Mouse (Mus musculus) heart, embryonic 16.5 days (tissue): ENCODE measurements at regions not wholly inside any gene's neighbourhood (a gene's known extent, or its start where the extent isn't known, plus 50 kb on each side); places are given as distances from the start of the nearest gene placed in this dataset.

ENCODE experiments used
- ATAC-seq: fragments of 200-750 bp; cut with Nextera tagmentation; replicated peaks from 2 replicates; pipeline ENCODE4 v1.8.0; 2017; ENCODE audit warnings: moderate number of reproducible peaks; ENCODE audit not compliant: insufficient read depth, low FRiP score; ENCODE audit errors: extremely low read depth
- H3K27ac ChIP-seq: fragments of 300-500 bp; sonication (generic); 2 replicates; pipeline ENCODE4 v1.5.1; 2014; ENCODE audit warnings: mild to moderate bottlenecking, low read length, control low read depth, moderate library complexity
- H3K27me3 ChIP-seq: fragments of 300-500 bp; sonication (generic); 2 replicates; pipeline ENCODE4 v1.6.1; 2014; ENCODE audit warnings: low read length, mixed read lengths; ENCODE audit not compliant: control insufficient read depth, insufficient read depth
- H3K36me3 ChIP-seq: fragments of 300-500 bp; sonication (generic); 2 replicates; pipeline ENCODE4 v1.6.1; 2014; ENCODE audit not compliant: control insufficient read depth, insufficient read depth
- H3K4me1 ChIP-seq: fragments of 300-500 bp; sonication (generic); 2 replicates; pipeline ENCODE4 v1.6.1; 2014; ENCODE audit warnings: low read length, mixed read lengths; ENCODE audit not compliant: control insufficient read depth, insufficient read depth
- H3K4me2 ChIP-seq: fragments of 300-500 bp; sonication (generic); 2 replicates; pipeline ENCODE4 v1.6.1; 2014; ENCODE audit warnings: low read depth, mild to moderate bottlenecking, control low read depth, low read length
- H3K4me3 ChIP-seq: fragments of 300-500 bp; sonication (generic); 2 replicates; pipeline ENCODE4 v1.5.1; 2014; ENCODE audit warnings: mild to moderate bottlenecking, control low read depth, low read length
- H3K9ac ChIP-seq: fragments of 300-500 bp; sonication (generic); 2 replicates; pipeline ENCODE4 v1.6.1; 2014; ENCODE audit warnings: low read length, control low read depth
- H3K9me3 ChIP-seq: fragments of 300-500 bp; sonication (generic); replicated peaks from 2 replicates; pipeline ENCODE4 v1.6.1; 2016; ENCODE audit warnings: low read length; ENCODE audit not compliant: control insufficient read depth
- WGBS: fragments of 180-500 bp; shearing (Covaris S2); extraction: QIAGEN DNeasy Blood & Tissue Kit; methylation state at CpG from one replicate; pipeline ENCODE4 v1.1.7; 2014; 5-methylcytosine and 5-hydroxymethylcytosine counted together

GRCm38 (mm10) chr3:149163591-149163990 lies 173.2 kb upstream of the Adgrl2 start:
- no peak overlapping the region for H3K27ac ChIP-seq
- no peak overlapping the region for H3K4me2 ChIP-seq
- WGBS: 47% methylated on average over 6 of the region's 6 CpGs
- no peak overlapping the region for H3K9ac ChIP-seq
- no peak overlapping the region for H3K4me3 ChIP-seq
- H3K9me3 ChIP-seq: no peaks in the 10 kb centered on the region
- H3K27me3 ChIP-seq: no peaks in the 10 kb centered on the region
- H3K4me1 ChIP-seq: no peaks in the 10 kb centered on the region
- H3K36me3 ChIP-seq: no peaks in the 10 kb centered on the region
- no peak for ATAC-seq

GRCm38 (mm10) chr3:149160833-149161232 lies 170.5 kb upstream of the Adgrl2 start:
- no peaks in the 10 kb centered on the region for H3K36me3 ChIP-seq
- no peak overlapping the region for H3K27ac ChIP-seq
- H3K4me2 ChIP-seq: no peak overlapping the region
- no peak overlapping the region for H3K9ac ChIP-seq
- no peak overlapping the region for H3K4me3 ChIP-seq
- no peaks in the 10 kb centered on the region for H3K4me1 ChIP-seq
- WGBS: 91% methylated on average over 11 of the region's 11 CpGs
- no peaks in the 10 kb centered on the region for H3K27me3 ChIP-seq
- ATAC-seq: no peak
- no peaks in the 10 kb centered on the region for H3K9me3 ChIP-seq

GRCm38 (mm10) chr3:149157381-149157780 lies 167.0 kb upstream of the Adgrl2 start:
- Histone ChIP-seq H3K27me3 (no peaks in the 10 kb centered on the region), H3K36me3 (no peaks in the 10 kb centered on the region), H3K4me3 (no peak overlapping the region), H3K4me1 (no peaks in the 10 kb centered on the region), H3K4me2 (no peak overlapping the region), H3K9me3 (no peaks in the 10 kb centered on the region), H3K9ac (no peak overlapping the region), H3K27ac (no peak overlapping the region)
- WGBS: 84% methylated on average over 8 of the region's 8 CpGs
- no peak for ATAC-seq

GRCm38 (mm10) chr3:149152312-149152711 lies 162.0 kb upstream of the Adgrl2 start:
- H3K9ac ChIP-seq: no peak overlapping the region
- H3K27me3 ChIP-seq: no peaks in the 10 kb centered on the region
- no peak overlapping the region for H3K4me2 ChIP-seq
- no peak overlapping the region for H3K4me3 ChIP-seq
- peaks cover 4% of the 10 kb centered on the region for H3K4me1 ChIP-seq
- H3K36me3 ChIP-seq: no peaks in the 10 kb centered on the region
- ATAC-seq: no peak
- no peak overlapping the region for H3K27ac ChIP-seq
- WGBS: 76% methylated on average over 4 of the region's 4 CpGs
- 0 out of 2 replicates have a peak, but pooled peaks cover 2% of the 10 kb centered on the region for H3K9me3 ChIP-seq

GRCm38 (mm10) chr3:149150796-149151195 lies 160.4 kb upstream of the Adgrl2 start:
- Histone ChIP-seq H3K36me3 (no peaks in the 10 kb centered on the region), H3K4me2 (no peak overlapping the region), H3K4me1 (peaks cover 4% of the 10 kb centered on the region), H3K9ac (no peak overlapping the region), H3K9me3 (0 out of 2 replicates have a peak, but pooled peaks cover 2% of the 10 kb centered on the region), H3K27me3 (no peaks in the 10 kb centered on the region), H3K4me3 (no peak overlapping the region), H3K27ac (no peak overlapping the region)
- WGBS: 66% methylated on average over 3 of the region's 3 CpGs
- ATAC-seq: no peak

GRCm38 (mm10) chr3:149148608-149149007 lies 158.3 kb upstream of the Adgrl2 start:
- no peak overlapping the region for H3K4me3 ChIP-seq
- no peak for ATAC-seq
- 71% methylated on average over 8 of the region's 8 CpGs for WGBS
- H3K9me3 ChIP-seq: 0 out of 2 replicates have a peak, but pooled peaks cover 2% of the 10 kb centered on the region
- no peak overlapping the region for H3K9ac ChIP-seq
- H3K27ac ChIP-seq: no peak overlapping the region
- H3K4me2 ChIP-seq: no peak overlapping the region
- no peaks in the 10 kb centered on the region for H3K36me3 ChIP-seq
- no peaks in the 10 kb centered on the region for H3K27me3 ChIP-seq
- H3K4me1 ChIP-seq: peaks cover 4% of the 10 kb centered on the region

GRCm38 (mm10) chr3:149147916-149148315 lies 157.6 kb upstream of the Adgrl2 start:
- no peak overlapping the region for H3K9ac ChIP-seq
- 93% methylated on average over 6 of the region's 6 CpGs for WGBS
- H3K27ac ChIP-seq: no peak overlapping the region
- H3K4me3 ChIP-seq: no peak overlapping the region
- no peaks in the 10 kb centered on the region for H3K36me3 ChIP-seq
- H3K4me1 ChIP-seq: peaks cover 4% of the 10 kb centered on the region
- H3K4me2 ChIP-seq: no peak overlapping the region
- ATAC-seq: no peak
- no peaks in the 10 kb centered on the region for H3K27me3 ChIP-seq
- 0 out of 2 replicates have a peak, but pooled peaks cover 2% of the 10 kb centered on the region for H3K9me3 ChIP-seq

- H3K4me1 ChIP-seq: peaks cover 4% of the 10 kb centered on the region
- no peak for ATAC-seq
- 72% methylated on average over 9 of the region's 9 CpGs for WGBS
- no peaks in the 10 kb centered on the region for H3K36me3 ChIP-seq
- H3K27me3 ChIP-seq: no peaks in the 10 kb centered on the region
- H3K9ac ChIP-seq: no peak overlapping the region
- H3K27ac ChIP-seq: no peak overlapping the region
- no peak overlapping the region for H3K4me3 ChIP-seq
- no peak overlapping the region for H3K4me2 ChIP-seq
- H3K9me3 ChIP-seq: 0 out of 2 replicates have a peak, but pooled peaks cover 2% of the 10 kb centered on the region
Observed at GRCm38 (mm10) chr3:149146673-149147072, 156.3 kb upstream of the Adgrl2 start.

GRCm38 (mm10) chr3:149140461-149140860 lies 150.1 kb upstream of the Adgrl2 start:
- ATAC-seq: no peak
- H3K27ac ChIP-seq: no peak overlapping the region
- H3K9ac ChIP-seq: no peak overlapping the region
- no peak overlapping the region for H3K4me2 ChIP-seq
- no peaks in the 10 kb centered on the region for H3K27me3 ChIP-seq
- H3K4me1 ChIP-seq: no peaks in the 10 kb centered on the region; the same call in 1 of the 2 replicates
- H3K36me3 ChIP-seq: no peaks in the 10 kb centered on the region
- H3K9me3 ChIP-seq: no peaks in the 10 kb centered on the region
- no peak overlapping the region for H3K4me3 ChIP-seq
- WGBS: 89% methylated on average over 3 of the region's 3 CpGs
